In genomic region chr7:27797906-27798811, GRCm38 (mm10) we compare ENCODE assay signal across 10 mouse cellular contexts. TPM values are rescaled to one million over a fixed set of nuclear protein-coding genes. Genes with fewer than 3 reads are reported as not detected.
DNase-seq lines count a peak whose midpoint lies in the region; ATAC-seq and TF ChIP-seq lines count a peak whose summit lies in the region.
"Had no signal": no experiment of that assay in that cellular context is flagged by ENCODE, and none has a peak within 500 bp of the region (broad histone marks: within the 10 kb centered on the region; RNA-seq: fewer than 3 reads in every experiment).

No protein-coding gene starts in this region.

- no peaks in the 10 kb centered on the region for H3K9me3 ChIP-seq in heart, embryonic 11.5 days (replicated peaks; ENCODE audit: control insufficient read depth, low read length)
- H3K9me3 ChIP-seq in limb, embryonic 14.5 days (ENCODE audit: control insufficient read depth, low read length): 0 out of 2 replicates have a peak, but pooled peaks cover 5% of the 10 kb centered on the region

- no peaks in the 10 kb centered on the region for H3K4me1 ChIP-seq in heart, embryonic 11.5 days (ENCODE audit: control insufficient read depth, insufficient read depth, low read length)
- no peaks in the 10 kb centered on the region for H3K4me1 ChIP-seq in limb, embryonic 14.5 days (ENCODE audit: control insufficient read depth, insufficient read depth, low read length)

- ATAC-seq in heart, embryonic 11.5 days (replicated peaks; ENCODE audit: insufficient number of reproducible peaks, low FRiP score, low TSS enrichment): peak; percentile 39; the same call in 1 of the 2 replicates
- ATAC-seq in limb, embryonic 14.5 days (ENCODE audit: low FRiP score, low read depth): no peak

- H3K9ac ChIP-seq in heart, embryonic 11.5 days (ENCODE audit: low read depth, low read length): no peak overlapping the region
- H3K9ac ChIP-seq in limb, embryonic 14.5 days (ENCODE audit: low read depth, low read length, severe bottlenecking): no peak overlapping the region
- H3K9ac ChIP-seq: liver, embryonic 14.5 days had no signal

- 30% methylated on average over 8 of the region's 8 CpGs for WGBS in heart, embryonic 11.5 days (ENCODE audit: insufficient replicate concordance)
- 40% methylated on average over 8 of the region's 8 CpGs for WGBS in limb, embryonic 14.5 days

- peak overlapping the region; percentile 47 for H3K4me2 ChIP-seq in heart, embryonic 11.5 days
- H3K4me2 ChIP-seq in limb, embryonic 14.5 days (replicated peaks; ENCODE audit: low read depth, low read length, severe bottlenecking): peak overlapping the region; percentile 23; the same call in 1 of the 2 replicates

- H3K27ac ChIP-seq in heart, embryonic 11.5 days (ENCODE audit: low read depth, low read length): 0 out of 2 replicates have a peak overlapping the region, but pooled peaks have one; percentile 15
- no peak overlapping the region for H3K27ac ChIP-seq in limb, embryonic 14.5 days (replicated peaks; ENCODE audit: low read depth, low read length)
- H3K27ac ChIP-seq: liver, embryonic 14.5 days had no signal

- TF ChIP-seq POLR2A in limb, embryonic 14.5 days (IDR thresholded peaks at IDR 0.05; ENCODE audit: borderline replicate concordance, extremely low read depth, insufficient read depth, insufficient read length): no peak

- H3K4me3 ChIP-seq in heart, embryonic 11.5 days (ENCODE audit: low read depth, low read length): no peak overlapping the region
- H3K4me3 ChIP-seq in limb, embryonic 14.5 days (replicated peaks; ENCODE audit: low read length): no peak overlapping the region

- H3K27me3 ChIP-seq in heart, embryonic 11.5 days (ENCODE audit: control insufficient read depth, insufficient read depth, low read length): no peaks in the 10 kb centered on the region
- no peaks in the 10 kb centered on the region for H3K27me3 ChIP-seq in limb, embryonic 14.5 days (ENCODE audit: control insufficient read depth, insufficient read depth, low read length)

- H3K36me3 ChIP-seq in heart, embryonic 11.5 days (ENCODE audit: control insufficient read depth, insufficient read depth, low read length): no peaks in the 10 kb centered on the region
- H3K36me3 ChIP-seq in limb, embryonic 14.5 days (ENCODE audit: control insufficient read depth, insufficient read depth, low read length): no peaks in the 10 kb centered on the region

- no peak for DNase-seq in heart, postnatal 4 days
- peak; percentile 21 for DNase-seq in lung, postnatal 10 days
- no peak for DNase-seq in lung, postnatal 14 days
- no peak for DNase-seq in limb, embryonic 14.5 days (ENCODE audit: low spot score)
- peak; percentile 4 for DNase-seq in yolk sac, embryonic 10.5 days (ENCODE audit: low spot score)
- no peak for DNase-seq in cerebellum, postnatal 25 days
- DNase-seq in c-Kit-positive CD71-positive TER-119-positive erythroid progenitor cells, embryonic 14.5 days (ENCODE audit: low spot score): no peak
- DNase-seq: adrenal gland, adult 8-10 months had no signal

RNA-seq across cellular contexts. Expression of gene Zfp626, which starts 8.8 kb away (rescaled TPM):
- 1.5 and 2.1 TPM in 2 replicates for polyA plus RNA-seq in heart, embryonic 11.5 days (2014; fragmentation: Nextera tagmentation; extraction: Ambion mirVana)
- 1 to 10 TPM; 5.7 to 6.4 TPM for total RNA-seq in heart, postnatal 4 days (2021)
- polyA plus RNA-seq in limb, embryonic 14.5 days (2012; rRNA removed): 2.0 and 3.0 TPM in 2 replicates
- 2.2 TPM in 2 replicates for polyA plus RNA-seq in limb, embryonic 14.5 days (2014; fragmentation: Nextera tagmentation; extraction: Ambion mirVana)

RNA-seq across cellular contexts. Expression of gene Zfp59, which starts 40.2 kb away (rescaled TPM):
- polyA plus RNA-seq in heart, embryonic 11.5 days (2014; fragmentation: Nextera tagmentation; extraction: Ambion mirVana): 5.5 and 6.5 TPM in 2 replicates
- 1 to 10 TPM; 2.3 to 3.0 TPM for total RNA-seq in heart, postnatal 4 days (2021)
- polyA plus RNA-seq in limb, embryonic 14.5 days (2012; rRNA removed): 3.2 and 4.4 TPM in 2 replicates
- polyA plus RNA-seq in limb, embryonic 14.5 days (2014; fragmentation: Nextera tagmentation; extraction: Ambion mirVana): 9.4 and 9.5 TPM in 2 replicates

RNA-seq across cellular contexts. Expression of gene Zfp607a, which starts 59.2 kb away (rescaled TPM):
- polyA plus RNA-seq in heart, embryonic 11.5 days (2014; fragmentation: Nextera tagmentation; extraction: Ambion mirVana): 3.1 and 3.7 TPM in 2 replicates
- total RNA-seq in heart, postnatal 4 days (2021): 1 to 10 TPM; 2.8 to 3.6 TPM
- polyA plus RNA-seq in limb, embryonic 14.5 days (2012; rRNA removed): 1.5 and 2.3 TPM in 2 replicates
- 3.1 and 3.2 TPM in 2 replicates for polyA plus RNA-seq in limb, embryonic 14.5 days (2014; fragmentation: Nextera tagmentation; extraction: Ambion mirVana)

Comparison
In these comparisons a context has a peak if more than half of its experiments do, and no peak if none do; other contexts are left out.
1. DNase-seq: peak in lung, postnatal 10 days (single experiment) and yolk sac, embryonic 10.5 days (single experiment); none in heart, postnatal 4 days (single experiment), lung, postnatal 14 days (single experiment), limb, embryonic 14.5 days (single experiment), cerebellum, postnatal 25 days (0 of 2) and c-Kit-positive CD71-positive TER-119-positive erythroid progenitor cells, embryonic 14.5 days (single experiment).